ENCODE assay signal across 24 mouse cellular contexts in genomic region chr14:58003852-58004251, GRCm38 (mm10). TPM values are rescaled to one million over a fixed set of nuclear protein-coding genes. Genes with fewer than 3 reads are reported as not detected.
DNase-seq lines count a peak whose midpoint lies in the region; TF ChIP-seq lines count a peak whose summit lies in the region.
"Had no signal": no experiment of that assay in that cellular context is flagged by ENCODE, and none has a peak within 500 bp of the region (broad histone marks: within the 10 kb centered on the region; RNA-seq: fewer than 3 reads in every experiment).

No protein-coding gene starts in this region.

- no peak for TF ChIP-seq CTCF in C2C12 (IDR thresholded peaks at IDR 0.05; ENCODE audit: control insufficient read depth, insufficient read depth, insufficient read length)
- TF ChIP-seq CTCF in brain, embryonic 14.5 days (IDR thresholded peaks at IDR 0.05; ENCODE audit: borderline replicate concordance, extremely low read depth, insufficient read depth, insufficient read length): no peak
- no peak for TF ChIP-seq CTCF in olfactory bulb, adult 2 months (IDR thresholded peaks at IDR 0.05; ENCODE audit: insufficient read depth, low read depth, low read length)

- no peaks in the 10 kb centered on the region for H3K79me3 ChIP-seq in C2C12 (ENCODE audit: low read depth)

- 40% methylated on average over 6 of the region's 6 CpGs for WGBS in olfactory bulb, adult 2 months

- H3K79me2 ChIP-seq in C2C12 (ENCODE audit: control insufficient read depth, insufficient read depth): peaks cover 1% of the 10 kb centered on the region

- intact Hi-C loops in left cerebral cortex, postnatal 14 days (cut with DNase I): no loop called here

- no peak overlapping the region for H3K4me3 ChIP-seq in C2C12 (ENCODE audit: insufficient read depth, poor library complexity, severe bottlenecking)
- H3K4me3 ChIP-seq in olfactory bulb, adult 2 months (ENCODE audit: insufficient read depth, low read depth, low read length): no peak overlapping the region
- H3K4me3 ChIP-seq: embryonic facial prominence, embryonic 13.5 days; embryonic facial prominence, embryonic 15.5 days; erythroblast, embryonic 14.5 days; forebrain, embryonic 10.5 days; forebrain, embryonic 12.5 days had no signal

- no peak overlapping the region for H3ac ChIP-seq in C2C12 (ENCODE audit: control insufficient read depth, insufficient read length, low read depth)

- no peaks in the 10 kb centered on the region for H3K27me3 ChIP-seq in C2C12 (ENCODE audit: control insufficient read depth, insufficient read depth, insufficient read length)
- H3K27me3 ChIP-seq: CH12.LX; embryonic facial prominence, embryonic 13.5 days; embryonic facial prominence, embryonic 15.5 days; forebrain, embryonic 12.5 days had no signal

- no peak for TF ChIP-seq POLR2A in brain, embryonic 14.5 days (IDR thresholded peaks at IDR 0.05; ENCODE audit: borderline replicate concordance, extremely low read depth, insufficient read depth, insufficient read length, poor library complexity, severe bottlenecking)
- TF ChIP-seq POLR2A in olfactory bulb, adult 2 months (IDR thresholded peaks at IDR 0.05; ENCODE audit: insufficient read depth, low read depth, low read length): no peak

- H3K36me3 ChIP-seq in C2C12 (ENCODE audit: control insufficient read depth, insufficient read depth): no peaks in the 10 kb centered on the region
- H3K36me3 ChIP-seq: embryonic facial prominence, embryonic 13.5 days; embryonic facial prominence, embryonic 15.5 days; forebrain, embryonic 10.5 days; forebrain, embryonic 12.5 days; G1E had no signal

- peaks cover 11% of the 10 kb centered on the region for H3K4me1 ChIP-seq in olfactory bulb, adult 2 months (ENCODE audit: control insufficient read depth, insufficient read depth, low read length)

- DNase-seq in Muller cell, postnatal 12 days (ENCODE audit: inconsistent ontology term): peak; percentile 27
- peak; percentile 15 for DNase-seq in brain, embryonic 14.5 days (ENCODE audit: low read depth)
- DNase-seq in kidney, adult 8-10 months: no peak
- no peak for DNase-seq in natural killer cell, adult 2 months (ENCODE audit: low spot score in 2 of 2)
- DNase-seq in left cerebral cortex, postnatal 14 days (ENCODE audit: low spot score in 2 of 2): no peak
- DNase-seq: adrenal gland, adult 2 months; adrenal gland, postnatal 10 days; adrenal gland, postnatal 25 days; cerebellum, adult 11 months; cerebellum, adult 18-20 months; cerebellum, adult 8-10 months; cerebellum, adult 9-11 months; cerebellum, postnatal 14 days; cerebellum, postnatal 36 days; embryo, embryonic 11 days had no signal

- H3K27ac ChIP-seq in olfactory bulb, adult 2 months (ENCODE audit: insufficient read depth, low read depth, low read length): peak overlapping the region; percentile 55
- H3K27ac ChIP-seq: embryonic facial prominence, embryonic 13.5 days; embryonic facial prominence, embryonic 15.5 days; forebrain, embryonic 10.5 days; forebrain, embryonic 12.5 days had no signal

TF ChIP-seq in C2C12, 6 proteins besides CTCF, POLR2A, EP300 and RAD21:
- TF ChIP-seq MYOD1 (IDR thresholded peaks at IDR 0.05; ENCODE audit: control insufficient read depth, insufficient read length, low read depth) (peak; percentile 83), USF1 (IDR thresholded peaks at IDR 0.05; ENCODE audit: low read depth) (no peak), FOSL1 (IDR thresholded peaks at IDR 0.05; ENCODE audit: insufficient read depth, low read length, poor library complexity, severe bottlenecking) (peak; percentile 21)

RNA-seq across cellular contexts. Expression of gene Micu2, which starts 4.8 kb away (rescaled TPM):
- 33.2 TPM for polyA plus RNA-seq in C2C12 (2012; fragmentation: generic; extraction: Trizol)
- polyA plus RNA-seq in brain, embryonic 14.5 days (2012; rRNA removed): 27.8 and 39.9 TPM in 2 replicates
- polyA plus RNA-seq in olfactory bulb, adult 2 months (2012; ENCODE audit: insufficient read depth, insufficient read length, low replicate concordance, missing spikeins): not detected in 2 replicates
- 10 to 100 TPM; 23.2 to 24.0 TPM for total RNA-seq in left cerebral cortex, postnatal 14 days (2021)

Comparison
In these comparisons a context has a peak if more than half of its experiments do, and no peak if none do; other contexts are left out.
1. DNase-seq: peak in Muller cell, postnatal 12 days (single experiment) and brain, embryonic 14.5 days (single experiment); none in kidney, adult 8-10 months (0 of 2), natural killer cell, adult 2 months (0 of 2) and left cerebral cortex, postnatal 14 days (0 of 2).
2. RNA of gene Micu2, which starts 4.8 kb away (polyA plus RNA-seq): 27.8 to 39.9 TPM in brain, embryonic 14.5 days and 33.2 TPM in C2C12 (single experiment); not detected in olfactory bulb, adult 2 months; every median in the first group is over 10 times any median in the second.